Mouse (Mus musculus): ENCODE measurements around the gene Nudt3.
"Not testable (repeated sequence)": the region's sequence is repeated elsewhere in the genome, so short reads cannot be mapped to it uniquely, and the experiment has no call there.

Gene Nudt3

DNA sequence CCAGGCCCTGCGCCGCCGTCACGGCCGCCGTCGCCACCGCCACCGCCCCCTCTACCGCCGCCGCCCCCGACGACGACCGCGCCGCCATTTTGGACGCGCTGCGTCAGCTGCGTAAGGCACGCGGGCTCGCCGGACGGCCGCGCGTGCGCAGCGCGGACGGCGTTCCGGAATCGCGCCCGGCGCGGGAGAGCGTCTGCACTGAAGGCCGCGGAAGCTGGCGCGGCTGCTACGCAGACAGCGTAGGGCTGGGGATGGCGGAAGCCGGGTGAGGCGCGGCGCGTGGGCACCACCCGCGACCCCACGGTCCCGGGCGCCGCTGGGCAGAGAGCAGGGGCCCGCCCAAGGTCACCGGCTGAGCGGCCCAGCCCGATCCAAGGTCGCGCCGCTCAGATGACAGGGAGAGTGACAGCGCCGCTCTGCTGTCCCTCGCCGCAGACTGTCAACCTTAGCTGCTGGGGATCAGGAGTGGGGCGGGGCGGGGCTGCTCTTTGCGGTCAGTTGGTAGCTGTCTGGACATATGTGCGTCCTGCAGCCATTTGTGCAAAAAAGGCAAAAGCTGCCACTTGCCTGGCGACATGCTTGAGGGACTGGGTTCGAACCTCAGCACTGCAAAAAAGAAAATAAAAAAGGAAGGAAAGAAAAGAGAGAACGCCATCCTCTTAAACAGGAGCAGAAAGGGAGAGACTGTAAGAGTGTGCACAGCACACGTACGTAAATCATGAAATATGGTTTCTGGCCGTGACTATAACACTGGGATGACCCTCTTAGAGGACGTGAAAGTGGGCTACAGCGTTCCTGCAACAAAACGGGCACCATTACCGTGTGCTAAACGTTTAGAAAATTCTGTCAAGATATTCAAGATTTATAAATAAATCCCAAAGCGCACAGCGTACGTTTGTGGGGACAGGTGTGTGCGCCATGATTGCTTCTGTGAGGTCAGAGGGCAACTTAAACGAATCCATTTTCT lies at the start of gene Nudt3:
Gene Nudt3 (minus strand): TSS at position 136 of the 967 bp plus-strand sequence.
- peak; percentile 79 to 83 for DNase-seq (ENCODE audit: low spot score in 2 of 2)

DNA sequence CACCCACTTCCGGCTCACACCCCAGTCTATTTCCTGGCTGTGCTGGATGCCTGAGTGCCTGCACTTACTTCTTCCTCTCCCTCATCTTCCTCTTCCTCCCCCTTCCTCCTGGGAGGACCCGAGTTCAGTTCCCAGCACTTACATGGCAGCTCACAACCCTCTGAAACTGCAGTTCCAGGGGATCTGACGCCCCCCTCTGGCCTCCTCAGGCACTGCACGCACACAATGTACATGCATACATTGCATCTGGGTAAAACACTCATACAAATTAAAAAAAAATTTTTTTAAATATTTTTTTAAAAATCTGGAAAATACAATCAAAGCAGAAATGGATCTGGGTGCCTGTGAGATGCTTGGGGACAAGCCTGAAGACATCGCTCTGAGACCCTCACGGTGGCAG lies 48.4 kb upstream of the Nudt3 start:
- no peak for DNase-seq (ENCODE audit: low spot score in 2 of 2)

DNA sequence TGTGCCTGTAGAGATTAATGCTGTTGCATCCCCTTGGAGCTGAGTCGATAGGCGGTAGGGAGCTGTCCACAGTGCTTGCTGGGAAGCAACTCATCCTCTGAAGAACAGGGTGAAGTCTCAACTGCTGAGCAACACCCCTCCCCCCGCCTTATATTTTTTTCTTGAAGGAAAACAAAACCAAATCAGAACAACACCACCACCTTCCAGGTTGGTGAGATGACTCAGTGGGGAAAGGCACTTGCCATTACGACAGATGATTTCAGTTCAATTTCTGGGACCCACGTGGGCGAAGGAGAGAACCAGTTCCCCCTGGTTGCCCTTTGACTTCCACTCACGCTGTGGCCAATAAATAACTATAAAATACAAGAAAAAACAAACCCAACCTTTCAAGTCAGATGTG lies 35.5 kb upstream of the Nudt3 start:
- no peak for DNase-seq (ENCODE audit: low spot score in 2 of 2)

DNA sequence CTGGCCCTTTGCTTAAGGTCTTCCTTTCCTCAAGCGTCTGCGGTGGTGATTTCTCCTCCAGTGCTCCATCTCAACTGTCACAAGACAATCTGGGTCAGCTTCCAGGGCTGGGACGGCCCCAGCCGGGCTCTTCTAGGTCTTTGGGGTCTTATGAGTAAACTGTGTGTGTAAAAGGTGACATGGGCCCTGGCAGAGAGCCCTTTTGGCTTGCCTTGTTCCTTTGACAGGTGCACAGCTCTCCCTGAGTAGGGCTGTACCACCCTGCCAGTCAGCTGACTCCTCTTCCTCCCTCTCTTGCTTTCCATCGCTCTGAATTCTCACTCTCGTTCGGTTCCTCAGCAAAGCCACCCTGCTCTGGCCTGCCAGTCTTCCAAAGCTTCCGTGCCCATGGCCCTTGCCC lies 33.8 kb upstream of the Nudt3 start:
- no peak for DNase-seq (ENCODE audit: low spot score in 2 of 2)

DNA sequence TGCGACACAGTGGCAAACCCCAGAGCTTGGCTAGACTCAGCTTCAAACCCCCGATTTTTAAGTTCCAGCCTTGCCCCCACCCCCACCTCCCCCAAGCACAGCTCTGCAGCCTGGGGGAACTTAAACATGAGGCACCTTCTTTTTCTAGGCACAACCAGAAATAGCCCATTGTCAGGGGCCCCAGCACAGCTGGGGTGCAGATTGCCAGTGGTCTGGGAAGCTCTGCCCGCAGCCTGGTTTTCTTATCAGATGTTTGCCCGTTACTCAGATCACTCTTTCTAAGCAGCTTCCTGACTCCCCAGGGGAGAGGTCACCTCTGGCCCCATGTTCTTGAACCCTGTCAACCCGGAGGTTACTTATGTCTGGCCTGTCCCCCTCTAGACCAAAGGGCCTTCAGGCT lies 33.1 kb upstream of the Nudt3 start:
- DNase-seq (ENCODE audit: low spot score in 2 of 2): no peak

DNA sequence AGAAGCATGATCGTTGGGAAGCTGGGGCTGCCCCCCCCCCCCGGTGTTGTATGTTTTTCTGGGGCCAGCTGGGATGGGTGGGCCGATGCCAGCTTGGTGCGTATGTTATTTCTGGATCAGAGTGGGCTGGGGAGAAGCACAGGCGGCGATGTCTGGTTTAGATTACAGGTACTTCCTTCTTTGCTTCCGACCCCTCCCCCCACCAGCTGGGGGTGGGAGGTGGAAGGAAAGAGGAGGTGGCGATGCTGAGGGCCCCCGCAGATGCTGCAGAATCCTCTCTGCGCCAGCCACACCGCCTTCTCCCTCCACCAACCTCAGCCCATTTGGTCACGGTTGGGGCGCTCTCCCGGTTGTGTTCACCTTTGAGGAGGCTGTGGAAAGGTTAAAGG lies 32.7 kb upstream of the Nudt3 start:
- no peak for DNase-seq (ENCODE audit: low spot score in 2 of 2)

DNA sequence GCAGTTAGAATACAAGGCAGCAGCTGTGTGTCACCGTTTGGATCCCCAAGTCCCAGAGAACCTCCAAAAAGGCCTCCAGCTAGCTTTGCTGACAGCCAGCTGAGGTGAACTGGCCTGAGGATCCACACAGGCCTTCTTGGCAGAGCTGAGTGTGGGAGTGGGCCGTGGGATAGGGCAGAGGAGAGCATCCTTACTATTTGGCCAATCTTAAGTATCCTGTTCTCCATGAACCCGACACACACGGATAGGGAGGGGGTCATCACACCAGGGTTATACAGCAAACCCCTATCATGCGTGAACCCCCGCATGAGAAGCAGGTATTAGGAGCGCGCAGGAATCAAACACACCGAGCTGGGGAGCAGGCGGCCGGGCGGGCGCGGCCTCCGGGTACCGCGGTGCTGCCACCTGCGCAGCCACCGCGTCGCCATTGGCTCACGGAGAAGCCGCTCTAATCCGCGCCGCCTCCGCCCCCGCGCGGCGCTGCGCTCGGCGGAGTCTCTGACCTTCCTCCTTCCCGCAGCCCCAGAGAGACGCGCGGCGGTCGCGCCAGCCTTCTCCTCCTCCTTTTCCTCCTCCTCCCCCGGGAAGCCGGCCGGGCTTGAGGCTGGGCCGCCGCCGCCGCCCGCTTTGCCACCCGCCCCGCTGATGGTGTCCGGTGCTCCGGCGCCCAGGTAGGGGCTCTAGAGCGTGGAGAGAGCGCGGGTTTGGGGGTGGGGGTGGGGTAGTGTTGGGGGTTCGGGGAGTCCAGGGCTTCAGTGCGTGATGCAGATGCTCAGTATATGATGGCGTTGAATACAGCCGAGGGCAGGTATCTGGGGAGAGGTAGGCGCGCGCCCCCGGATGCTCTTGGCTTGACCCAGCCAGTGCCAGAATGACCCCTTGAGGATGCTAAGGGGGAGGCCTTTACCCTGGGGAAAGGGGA lies 32.1 kb upstream of the Nudt3 start, which contains the start of gene Pacsin1:
Gene Pacsin1 (plus strand): TSS at position 421 of the 922 bp plus-strand sequence.
- DNase-seq (ENCODE audit: low spot score in 2 of 2): peak in 1 of 2 experiments; percentile 22

DNA sequence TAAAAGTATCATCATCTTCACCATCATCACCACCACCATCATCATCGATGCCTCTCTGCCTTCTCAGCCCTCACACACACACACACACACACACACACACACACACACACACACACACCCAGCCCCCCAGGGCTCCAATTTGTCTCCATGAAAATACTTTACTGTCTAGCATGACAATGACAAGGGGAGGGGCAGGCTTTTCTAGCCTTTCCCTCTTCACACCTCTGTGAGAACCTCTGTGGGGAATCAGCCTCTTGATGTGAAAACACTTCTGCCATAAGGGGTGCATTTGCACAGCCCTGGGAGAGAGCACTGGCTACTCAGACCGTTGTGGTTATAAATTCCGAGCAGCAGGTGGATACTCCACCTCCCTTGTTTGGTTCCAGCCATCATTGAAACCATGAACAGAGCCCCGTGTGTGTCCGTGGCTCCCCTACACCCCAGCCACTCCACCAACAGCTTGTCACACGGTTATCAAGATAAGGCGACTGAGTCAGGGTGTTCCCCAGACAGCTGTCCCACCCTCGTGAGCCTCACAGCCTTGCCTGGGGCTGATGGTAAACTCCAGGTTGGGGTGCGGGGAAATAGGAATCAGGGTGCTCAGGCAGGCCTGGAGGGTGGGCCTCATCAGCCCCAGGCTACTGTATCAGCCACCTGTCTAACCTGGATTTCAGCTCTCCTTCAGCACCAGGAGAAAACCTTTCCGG lies 30.1 kb upstream of the Nudt3 start:
- DNase-seq (ENCODE audit: low spot score in 2 of 2): no peak

DNA sequence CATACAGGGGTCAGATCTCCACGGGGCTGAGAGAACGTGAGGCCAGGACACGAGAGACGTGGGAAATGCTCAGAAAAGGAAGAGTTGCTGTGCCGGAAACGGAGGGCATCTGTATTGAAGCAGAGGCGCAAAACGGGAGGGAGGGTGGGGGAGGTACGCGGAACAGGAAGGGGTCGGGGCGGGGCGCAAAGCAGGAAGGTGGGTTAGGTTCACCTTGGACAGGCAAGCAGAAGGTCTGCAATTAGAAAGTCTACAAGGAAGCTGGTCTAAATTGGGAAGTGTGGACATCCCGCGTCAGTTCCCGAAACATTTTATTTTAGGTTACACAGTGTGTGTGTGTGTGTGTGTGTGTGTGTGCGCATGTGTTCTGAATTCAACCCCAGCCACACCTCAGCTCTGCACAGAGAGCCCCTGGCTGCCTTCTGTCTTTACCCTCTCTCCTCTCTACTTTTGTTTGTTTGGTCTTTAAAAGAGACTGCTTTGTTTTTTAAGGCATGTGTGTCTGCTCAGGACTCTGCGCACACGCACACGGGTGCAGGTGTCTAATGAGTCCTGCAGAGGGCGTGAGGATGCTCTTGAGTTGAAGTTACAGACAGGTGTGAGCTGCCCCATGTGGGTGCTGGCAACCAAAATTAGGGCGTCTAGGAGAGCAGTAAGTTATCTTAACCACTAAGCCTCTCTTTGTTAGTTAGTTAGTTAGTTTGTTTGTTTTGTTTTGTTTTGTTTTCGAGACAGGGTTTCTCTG lies 28.9 kb upstream of the Nudt3 start:
- no peak for DNase-seq (ENCODE audit: low spot score in 2 of 2)

DNA sequence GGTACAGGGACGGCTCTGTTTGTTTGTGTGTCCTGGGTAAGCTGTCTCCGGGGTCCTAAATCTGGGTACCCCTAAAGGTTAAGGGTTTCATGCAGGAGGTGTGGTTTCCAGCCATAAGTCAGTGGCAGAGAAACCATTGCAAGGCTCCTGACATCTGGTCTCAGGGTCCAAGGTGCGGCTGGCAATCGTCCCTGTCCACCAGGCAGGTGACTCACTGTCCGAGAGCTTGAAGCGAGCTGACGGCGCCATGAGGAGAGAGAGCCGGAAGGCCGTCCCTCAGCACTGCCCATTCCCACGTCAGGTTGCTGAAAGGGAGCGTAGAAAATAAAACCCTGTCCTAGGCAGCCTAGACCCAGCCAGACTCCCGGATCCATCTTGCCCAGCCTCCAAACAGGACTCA lies 27.3 kb upstream of the Nudt3 start:
- no peak for DNase-seq (ENCODE audit: low spot score in 2 of 2)

DNA sequence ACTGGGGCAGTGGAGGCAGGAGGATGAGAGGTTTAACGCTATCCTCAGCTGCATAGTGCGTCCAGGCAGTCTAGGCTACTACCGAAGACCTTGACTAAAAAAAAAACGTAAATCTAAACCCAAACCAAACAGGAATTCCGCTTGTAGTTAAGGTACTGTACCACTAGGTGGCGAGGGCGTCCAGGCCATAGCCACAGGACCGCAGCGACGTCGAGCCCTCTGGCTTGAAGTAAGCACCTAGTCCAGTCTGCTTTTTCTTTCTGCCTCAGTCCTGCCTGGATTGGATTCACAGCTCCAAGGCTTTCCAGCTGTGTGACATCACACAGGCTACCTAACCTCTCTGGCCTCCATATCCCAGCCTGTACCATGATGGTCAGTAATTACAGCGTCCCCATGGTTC lies 26.9 kb upstream of the Nudt3 start:
- peak; percentile 30 to 41 for DNase-seq (ENCODE audit: low spot score in 2 of 2)

DNA sequence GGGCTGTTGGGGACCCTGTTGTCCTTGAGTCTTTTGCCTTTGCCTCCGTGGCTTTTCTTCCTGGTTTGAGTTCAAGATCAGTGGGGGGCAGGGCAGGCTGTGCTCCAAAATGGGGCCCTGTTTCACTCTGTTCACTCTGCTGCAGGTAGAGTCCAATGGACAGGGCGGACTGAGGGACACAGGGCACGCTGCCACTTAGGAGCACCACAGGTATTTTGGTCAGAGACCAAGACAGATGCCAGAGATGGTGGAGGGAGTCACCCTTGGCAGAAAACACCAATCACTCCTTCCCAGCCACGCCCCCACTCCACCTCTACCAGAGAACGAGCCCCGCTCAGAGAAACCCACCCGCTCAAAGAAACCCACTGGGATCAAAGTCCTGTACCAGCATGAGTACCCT lies 22.5 kb upstream of the Nudt3 start:
- DNase-seq (ENCODE audit: low spot score in 2 of 2): no peak

DNA sequence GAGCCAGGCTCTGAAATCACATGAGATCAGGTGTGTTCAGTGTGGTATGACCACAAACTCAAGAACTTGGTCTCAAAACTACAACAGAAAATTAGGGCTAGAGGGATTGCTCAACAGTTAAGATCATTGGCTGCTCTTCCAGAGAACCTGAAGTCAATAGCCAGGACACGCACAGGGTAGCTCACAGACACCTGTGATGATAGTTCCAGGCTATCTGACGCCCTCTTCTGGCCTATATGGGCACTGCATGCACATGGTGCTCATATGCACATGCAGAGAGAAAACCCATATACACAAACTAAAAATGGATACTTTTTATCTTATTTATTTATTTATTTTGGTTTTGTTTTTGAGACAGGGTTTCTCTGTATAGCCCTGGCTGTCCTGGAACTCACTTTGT lies 21.3 kb upstream of the Nudt3 start:
- no peak for DNase-seq (ENCODE audit: low spot score in 2 of 2)

DNA sequence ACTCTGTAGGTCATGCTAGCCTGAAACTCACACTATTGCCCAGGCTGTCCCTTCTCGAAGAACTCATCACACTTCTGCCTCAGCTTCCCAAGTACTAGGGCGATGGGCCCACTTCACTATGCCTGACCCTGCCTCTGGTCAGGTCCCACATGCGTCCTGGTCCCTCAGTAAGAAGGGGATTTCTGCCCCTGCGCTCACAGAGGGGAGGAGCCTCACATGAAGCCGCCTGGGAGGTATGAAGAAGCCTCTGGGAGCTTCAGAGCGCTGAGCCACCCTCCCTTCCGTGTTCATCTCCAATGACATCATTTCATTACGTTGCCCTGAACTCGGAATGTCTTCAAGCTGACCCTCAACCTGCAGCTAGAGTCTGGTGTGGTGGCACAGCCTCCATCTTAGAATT lies 20.5 kb upstream of the Nudt3 start:
- DNase-seq (ENCODE audit: low spot score in 2 of 2): no peak

DNA sequence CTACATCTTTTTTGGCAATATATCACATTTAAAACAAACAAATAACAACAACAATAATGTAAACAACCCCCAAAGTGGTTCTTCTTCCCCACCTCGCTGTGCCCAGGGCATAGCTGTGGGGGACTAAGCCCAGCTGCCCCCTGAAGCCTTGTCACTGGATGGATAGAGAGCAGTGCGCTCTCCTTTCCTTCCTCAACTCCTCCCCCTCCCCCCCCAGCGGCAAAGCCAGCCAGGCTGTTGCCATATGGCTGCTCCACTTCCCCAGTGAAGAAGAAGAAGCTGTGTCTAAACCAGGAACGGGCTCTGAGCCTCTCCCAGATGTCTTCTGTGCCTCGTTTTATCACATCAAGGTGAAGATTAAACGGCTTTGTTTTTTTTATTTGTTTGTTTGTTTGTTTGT lies 19.8 kb upstream of the Nudt3 start:
- DNase-seq (ENCODE audit: low spot score in 2 of 2): no peak

DNA sequence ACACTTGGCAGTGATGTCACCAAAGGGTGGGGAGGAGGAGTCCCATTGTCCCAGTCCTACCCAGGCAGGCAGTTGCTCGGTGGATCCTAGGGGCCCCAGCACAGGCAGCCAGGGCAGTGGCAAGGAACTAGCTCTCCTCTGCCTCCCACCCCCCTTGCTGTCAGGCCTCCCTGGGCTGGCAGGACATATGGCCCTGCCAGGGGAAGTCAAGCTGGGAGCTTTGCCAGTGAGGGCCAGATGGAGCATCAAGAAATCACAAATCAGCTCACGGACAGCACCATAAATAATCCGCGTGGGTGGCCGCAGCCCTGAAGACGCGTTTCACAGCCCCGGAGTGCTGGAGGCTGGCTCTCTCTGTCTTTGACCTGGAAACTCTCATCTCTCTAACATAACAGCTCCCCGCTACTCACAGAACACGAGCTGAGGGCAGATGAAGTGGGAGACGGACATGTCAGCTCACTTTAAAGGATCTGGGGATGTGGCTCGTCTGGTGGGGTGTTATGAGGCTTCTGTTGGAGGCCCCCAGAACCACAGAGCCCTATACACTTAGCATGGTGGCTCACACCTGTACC lies 19.3 kb upstream of the Nudt3 start:
- DNase-seq (ENCODE audit: low spot score in 2 of 2): no peak

DNA sequence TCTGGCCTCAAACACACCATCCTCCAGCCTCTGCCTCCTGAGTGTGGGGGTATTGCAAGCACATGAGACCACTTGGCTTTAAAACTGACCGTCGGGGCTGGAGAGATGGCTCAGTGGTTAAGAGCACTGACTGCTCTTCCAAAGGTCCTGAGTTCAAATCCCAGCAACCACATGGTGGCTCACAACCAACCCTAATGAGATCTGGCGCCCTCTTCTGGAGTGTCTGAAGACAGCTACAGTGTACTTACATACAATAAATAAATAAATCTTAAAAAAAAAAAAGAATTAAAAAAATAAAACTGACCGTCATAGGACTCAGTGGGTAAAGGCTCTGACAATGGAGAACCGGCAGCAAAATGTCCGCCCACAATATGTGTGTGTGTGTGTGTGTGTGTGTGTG lies 16.6 kb upstream of the Nudt3 start:
- DNase-seq (ENCODE audit: low spot score in 2 of 2): not testable (repeated sequence)

DNA sequence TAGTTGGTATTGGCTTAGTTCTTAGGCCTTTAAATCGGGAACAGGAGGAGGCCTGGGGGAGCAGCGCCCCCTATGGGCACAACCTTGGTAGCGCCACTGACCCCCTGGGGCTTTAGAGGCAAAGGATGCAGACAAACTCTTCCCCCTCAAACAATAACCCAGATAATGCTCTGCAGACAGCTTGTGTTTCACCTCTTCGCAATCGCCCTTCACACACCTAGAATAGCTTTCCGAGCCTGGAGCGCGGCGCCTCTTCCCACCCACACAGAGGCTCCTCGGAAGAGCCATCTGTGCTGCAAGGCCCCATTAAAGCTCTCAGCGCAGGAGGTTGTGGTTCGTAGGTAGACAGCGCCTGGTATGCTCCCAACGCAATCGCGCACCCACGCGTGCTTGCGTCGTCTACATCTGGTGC lies 15.6 kb upstream of the Nudt3 start:
- no peak for DNase-seq (ENCODE audit: low spot score in 2 of 2)

DNA sequence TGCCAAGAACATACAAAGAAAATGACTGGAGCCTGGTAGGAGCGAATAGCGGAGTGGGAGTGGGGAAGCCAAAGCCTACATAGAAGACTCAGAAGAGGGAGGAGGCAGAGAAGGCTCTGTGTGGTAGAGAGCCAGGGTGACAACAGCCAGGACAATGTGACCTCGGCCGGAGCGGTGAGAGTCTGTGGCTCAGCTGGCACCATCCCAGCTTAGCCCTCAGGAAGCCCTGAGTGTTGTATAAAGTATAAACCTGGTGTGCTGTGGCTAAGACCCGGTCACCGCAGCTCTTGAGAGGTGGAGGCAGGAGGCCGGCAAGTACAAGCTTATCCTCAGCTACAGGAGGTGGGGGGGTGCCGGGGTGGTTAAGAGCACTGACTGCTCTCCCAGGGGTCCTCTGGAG lies 14.0 kb upstream of the Nudt3 start:
- no peak for DNase-seq (ENCODE audit: low spot score in 2 of 2)

DNA sequence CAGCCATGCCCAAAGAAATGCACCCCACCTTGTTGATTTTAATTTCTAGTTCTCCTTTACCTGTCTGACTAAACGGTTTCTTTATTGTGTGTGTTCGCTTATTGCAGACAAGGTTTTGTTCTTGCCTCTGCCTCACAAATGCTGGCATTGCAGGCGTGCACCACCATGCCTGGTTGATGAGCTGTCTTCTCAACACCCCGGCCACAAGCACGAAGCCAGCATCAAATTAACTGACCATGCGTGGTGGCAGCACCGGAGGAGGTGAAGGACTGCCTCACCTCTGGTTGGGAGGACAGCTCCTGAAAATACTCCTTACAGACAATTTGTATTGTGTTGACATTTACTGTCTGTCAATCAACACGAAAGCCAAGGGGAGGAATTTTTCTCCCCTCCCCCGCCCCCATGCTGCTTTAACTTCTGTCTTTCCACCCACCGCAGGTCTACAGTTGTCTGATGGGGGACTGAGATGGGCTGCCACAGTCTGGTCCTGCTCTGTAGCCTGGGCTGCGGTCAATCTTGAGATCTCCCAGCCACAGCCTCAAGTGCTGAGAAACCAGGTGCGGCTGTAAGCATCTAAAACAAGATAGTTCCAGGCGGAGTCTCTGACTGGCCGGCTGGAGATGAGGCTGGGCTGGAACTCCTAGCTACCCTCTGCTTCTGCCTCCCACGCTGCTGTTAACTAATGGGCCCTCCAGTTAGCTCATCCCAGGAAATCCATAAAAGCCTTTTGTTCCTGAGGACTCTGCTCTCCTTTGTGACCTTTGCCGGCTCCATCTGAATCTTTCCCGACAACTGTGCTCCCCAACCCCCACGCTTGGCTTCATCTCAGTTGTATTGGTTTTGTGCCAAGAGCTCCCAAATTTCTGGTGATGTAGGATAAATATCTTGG lies 13.1 kb upstream of the Nudt3 start, which contains the start of gene Rps10:
Gene Rps10 (minus strand): TSS at position 538 of the 889 bp plus-strand sequence.
- no peak for DNase-seq (ENCODE audit: low spot score in 2 of 2)

Data from urinary bladder, adult 18-20 months (tissue).